30 mouse cellular contexts compared by ENCODE assay signal in the genomic region with DNA sequence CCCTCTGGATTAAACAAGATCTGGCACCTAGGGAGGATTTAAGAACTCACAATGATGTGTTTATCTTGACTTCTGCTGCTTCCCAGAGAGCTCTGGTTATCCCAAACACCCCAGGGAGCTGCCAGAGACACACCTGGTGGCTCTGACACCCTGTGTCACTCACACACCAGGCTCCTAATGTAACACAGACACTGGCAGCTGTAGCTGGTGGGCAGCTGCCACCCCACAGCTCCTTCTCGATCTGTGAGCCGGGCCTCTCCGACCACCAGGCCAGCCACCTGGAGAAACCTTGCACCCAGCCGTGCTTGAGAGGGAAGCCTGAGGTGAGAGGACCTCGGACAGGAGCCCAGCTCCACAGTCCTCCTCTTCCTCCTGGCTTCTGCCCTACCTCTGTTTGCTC.
DNase-seq lines count a peak whose midpoint lies in the region; ATAC-seq and TF ChIP-seq lines count a peak whose summit lies in the region.
"Had no signal": no experiment of that assay in that cellular context is flagged by ENCODE, and none has a peak within 500 bp of the region (broad histone marks: within the 10 kb centered on the region; RNA-seq: fewer than 3 reads in every experiment).

No protein-coding gene starts in this region.

- TF ChIP-seq CTCF in hindbrain, postnatal 0 days (IDR thresholded peaks at IDR 0.05; ENCODE audit: low read depth): no peak
- TF ChIP-seq CTCF in liver, postnatal 0 days (IDR thresholded peaks at IDR 0.05; ENCODE audit: low read depth): no peak

- intact Hi-C loops in heart, postnatal 36 days (cut with DNase I): no loop called here

- no peaks in the 10 kb centered on the region for H3K36me3 ChIP-seq in heart, embryonic 10.5 days
- no peaks in the 10 kb centered on the region for H3K36me3 ChIP-seq in hindbrain, embryonic 13.5 days
- H3K36me3 ChIP-seq in hindbrain, postnatal 0 days (ENCODE audit: insufficient read depth, low read length): no peaks in the 10 kb centered on the region
- no peaks in the 10 kb centered on the region for H3K36me3 ChIP-seq in embryonic facial prominence, embryonic 10.5 days (replicated peaks)
- no peaks in the 10 kb centered on the region for H3K36me3 ChIP-seq in liver, postnatal 0 days (replicated peaks; ENCODE audit: insufficient read depth, low read length)
- H3K36me3 ChIP-seq: embryonic facial prominence, embryonic 13.5 days; G1E; kidney, embryonic 15.5 days; limb, embryonic 13.5 days; neural tube, embryonic 13.5 days had no signal

- no peak for ATAC-seq in hindbrain, embryonic 13.5 days (ENCODE audit: low FRiP score)
- ATAC-seq in hindbrain, postnatal 0 days: no peak
- ATAC-seq in liver, postnatal 0 days: no peak
- ATAC-seq: forebrain, postnatal 0 days; inflammation-experienced regulatory T-cells, adult 6 months; Patski had no signal

- WGBS in heart, embryonic 10.5 days: 32% methylated on average over 5 of the region's 5 CpGs
- WGBS in hindbrain, embryonic 13.5 days: 57% methylated on average over 5 of the region's 5 CpGs
- WGBS in hindbrain, postnatal 0 days: 49% methylated on average over 5 of the region's 5 CpGs
- 40% methylated on average over 5 of the region's 5 CpGs for WGBS in embryonic facial prominence, embryonic 10.5 days
- WGBS in liver, postnatal 0 days (ENCODE audit: insufficient replicate concordance): 52% methylated on average over 5 of the region's 5 CpGs

- H3K27me3 ChIP-seq in heart, embryonic 10.5 days (ENCODE audit: insufficient read depth, poor library complexity, severe bottlenecking): no peaks in the 10 kb centered on the region
- H3K27me3 ChIP-seq in hindbrain, embryonic 13.5 days: 0 out of 2 replicates have a peak, but pooled peaks cover 3% of the 10 kb centered on the region
- H3K27me3 ChIP-seq in hindbrain, postnatal 0 days (ENCODE audit: insufficient read depth, low read length): no peaks in the 10 kb centered on the region
- H3K27me3 ChIP-seq in embryonic facial prominence, embryonic 10.5 days (replicated peaks; ENCODE audit: low read depth, poor library complexity, severe bottlenecking): no peaks in the 10 kb centered on the region
- H3K27me3 ChIP-seq in liver, postnatal 0 days (ENCODE audit: insufficient read depth, low read length): no peaks in the 10 kb centered on the region
- H3K27me3 ChIP-seq: embryonic facial prominence, embryonic 13.5 days; kidney, embryonic 15.5 days; neural tube, embryonic 13.5 days; Patski had no signal

- 0 out of 2 replicates have a peak overlapping the region, but pooled peaks have one; percentile 19 for H3K9ac ChIP-seq in hindbrain, embryonic 13.5 days
- no peak overlapping the region for H3K9ac ChIP-seq in hindbrain, postnatal 0 days (replicated peaks; ENCODE audit: low read length)
- peak overlapping the region; percentile 35; the same call in 1 of the 2 replicates for H3K9ac ChIP-seq in liver, postnatal 0 days (replicated peaks)
- H3K9ac ChIP-seq: embryonic facial prominence, embryonic 13.5 days; forebrain, postnatal 0 days; hindbrain, embryonic 14.5 days; kidney, embryonic 15.5 days; limb, embryonic 13.5 days; neural tube, embryonic 13.5 days had no signal

- TF ChIP-seq EP300 in liver, postnatal 0 days (IDR thresholded peaks at IDR 0.05; ENCODE audit: low read depth): no peak

- no peak for DNase-seq in heart, embryonic 10.5 days (ENCODE audit: low spot score)
- DNase-seq in heart, postnatal 36 days: no peak
- DNase-seq in hindbrain, postnatal 0 days (ENCODE audit: low spot score): no peak
- DNase-seq in embryonic facial prominence, embryonic 10.5 days (ENCODE audit: low spot score): no peak
- no peak for DNase-seq in liver, postnatal 0 days
- no peak for DNase-seq in spleen, postnatal 4 days (ENCODE audit: low spot score in 2 of 2)
- no peak for DNase-seq in right cerebral cortex, adult 18-20 months
- DNase-seq: adrenal gland, postnatal 14 days; cerebellum, adult 11 months; cerebellum, adult 9-11 months; embryo, embryonic 11 days; forebrain, postnatal 0 days; heart, postnatal 10 days; kidney, adult 18-20 months; kidney, postnatal 36 days; lung, adult 2 months; lung, postnatal 10 days; thymus, postnatal 14 days had no signal

- H3K4me1 ChIP-seq in heart, embryonic 10.5 days: peaks cover 44% of the 10 kb centered on the region
- H3K4me1 ChIP-seq in hindbrain, embryonic 13.5 days (replicated peaks): peaks cover 8% of the 10 kb centered on the region
- H3K4me1 ChIP-seq in hindbrain, postnatal 0 days (ENCODE audit: insufficient read depth, low read length): no peaks in the 10 kb centered on the region
- peaks cover 38% of the 10 kb centered on the region for H3K4me1 ChIP-seq in embryonic facial prominence, embryonic 10.5 days
- H3K4me1 ChIP-seq in liver, postnatal 0 days (ENCODE audit: insufficient read depth): peaks cover 43% of the 10 kb centered on the region

- no peak overlapping the region for H3K4me3 ChIP-seq in heart, embryonic 10.5 days
- no peak overlapping the region for H3K4me3 ChIP-seq in hindbrain, embryonic 13.5 days
- H3K4me3 ChIP-seq in hindbrain, postnatal 0 days (ENCODE audit: low read length): no peak overlapping the region
- no peak overlapping the region for H3K4me3 ChIP-seq in embryonic facial prominence, embryonic 10.5 days
- no peak overlapping the region for H3K4me3 ChIP-seq in liver, postnatal 0 days (ENCODE audit: low read depth, low read length)
- H3K4me3 ChIP-seq: embryonic facial prominence, embryonic 13.5 days; kidney, embryonic 15.5 days; layer of hippocampus, adult 2 months; left cerebral cortex, adult 2 months; limb, embryonic 13.5 days; neural tube, embryonic 13.5 days had no signal

- peak overlapping the region; percentile 82 for H3K27ac ChIP-seq in heart, embryonic 10.5 days
- H3K27ac ChIP-seq in hindbrain, embryonic 13.5 days: no peak overlapping the region
- H3K27ac ChIP-seq in hindbrain, postnatal 0 days: no peak overlapping the region
- peak overlapping the region; percentile 21; the same call in 1 of the 2 replicates for H3K27ac ChIP-seq in embryonic facial prominence, embryonic 10.5 days (replicated peaks)
- no peak overlapping the region for H3K27ac ChIP-seq in liver, postnatal 0 days (ENCODE audit: low read depth)
- H3K27ac ChIP-seq: embryonic facial prominence, embryonic 13.5 days; hindbrain, embryonic 14.5 days; kidney, embryonic 15.5 days; layer of hippocampus, adult 2 months; left cerebral cortex, adult 2 months; limb, embryonic 13.5 days; neural tube, embryonic 13.5 days had no signal

- no peak overlapping the region for H3K4me2 ChIP-seq in hindbrain, embryonic 13.5 days
- no peak overlapping the region for H3K4me2 ChIP-seq in hindbrain, postnatal 0 days (ENCODE audit: low read depth, low read length)
- no peak overlapping the region for H3K4me2 ChIP-seq in liver, postnatal 0 days (ENCODE audit: low read depth, low read length)
- H3K4me2 ChIP-seq: embryonic facial prominence, embryonic 13.5 days; hindbrain, embryonic 14.5 days; kidney, embryonic 15.5 days; limb, embryonic 13.5 days; midbrain, embryonic 11.5 days; neural tube, embryonic 13.5 days had no signal

- no peaks in the 10 kb centered on the region for H3K9me3 ChIP-seq in heart, embryonic 10.5 days
- H3K9me3 ChIP-seq in hindbrain, embryonic 13.5 days: no peaks in the 10 kb centered on the region
- H3K9me3 ChIP-seq in hindbrain, postnatal 0 days (ENCODE audit: low read length): no peaks in the 10 kb centered on the region
- no peaks in the 10 kb centered on the region for H3K9me3 ChIP-seq in embryonic facial prominence, embryonic 10.5 days
- no peaks in the 10 kb centered on the region for H3K9me3 ChIP-seq in liver, postnatal 0 days (ENCODE audit: low read length)
- H3K9me3 ChIP-seq: embryonic facial prominence, embryonic 13.5 days; G1E; kidney, embryonic 15.5 days; limb, embryonic 13.5 days; neural tube, embryonic 13.5 days had no signal

Comparison
In these comparisons a context has a peak if more than half of its experiments do, and no peak if none do; other contexts are left out.
1. H3K27ac ChIP-seq: peak in heart, embryonic 10.5 days (single experiment) and embryonic facial prominence, embryonic 10.5 days (single experiment); none in hindbrain, embryonic 13.5 days (single experiment), hindbrain, postnatal 0 days (single experiment) and liver, postnatal 0 days (single experiment).